Mouse (Mus musculus) gastrocnemius, postnatal 25 days (tissue): ENCODE results near the gene Copz1. TPM values are rescaled to one million over a fixed set of nuclear protein-coding genes. Genes with fewer than 3 reads are reported as not detected.

ENCODE experiments used
- DNase-seq: peaks from one replicate; pipeline ENCODE4 v3.0.0; 2022
- total RNA-seq, 2 experiments: library from RNA; stranded (reverse); gene quantifications; 1 replicate in 1 of 2; 2 replicates in 1 of 2; pipeline ENCODE4 v1.2.3; 2021

Gene Copz1
- total RNA-seq, 2 experiments from 2014 or later: 31.4 to 32.3 TPM

DNA sequence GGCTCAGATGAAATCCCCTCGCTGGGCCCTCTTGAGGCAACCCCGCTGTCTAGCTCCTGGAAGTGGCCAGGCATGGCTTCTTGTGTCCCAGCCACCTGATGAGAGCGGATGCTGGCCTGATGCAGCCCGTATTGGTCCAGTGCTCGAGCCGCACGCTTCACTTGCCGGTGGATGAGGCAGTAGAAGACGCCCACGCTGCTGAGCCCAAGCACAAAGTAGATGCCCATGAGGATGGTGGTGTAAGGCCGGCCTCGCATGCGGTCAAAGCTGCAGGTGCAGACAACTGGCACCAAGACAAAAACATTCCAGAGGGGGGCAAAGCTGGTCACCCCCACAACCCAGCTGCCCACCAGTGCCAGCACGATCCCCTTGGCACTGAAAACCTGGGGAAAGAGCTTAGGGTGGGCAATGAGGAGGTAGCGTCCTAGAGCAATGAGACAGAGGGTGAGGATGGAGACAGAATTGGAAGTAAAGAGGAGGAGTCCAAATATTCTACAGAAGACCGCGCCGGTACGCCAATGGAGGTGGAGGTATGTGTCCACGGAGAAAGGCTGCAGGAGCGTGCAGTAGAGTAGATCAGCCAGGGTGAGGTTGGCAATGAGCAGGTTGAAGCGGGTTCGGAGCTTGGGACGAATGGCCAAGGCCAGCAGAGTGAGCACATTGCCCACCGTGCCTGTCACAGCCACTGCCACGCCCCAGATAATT, 36.5 kb downstream of the Copz1 start:
- no peak for DNase-seq

DNA sequence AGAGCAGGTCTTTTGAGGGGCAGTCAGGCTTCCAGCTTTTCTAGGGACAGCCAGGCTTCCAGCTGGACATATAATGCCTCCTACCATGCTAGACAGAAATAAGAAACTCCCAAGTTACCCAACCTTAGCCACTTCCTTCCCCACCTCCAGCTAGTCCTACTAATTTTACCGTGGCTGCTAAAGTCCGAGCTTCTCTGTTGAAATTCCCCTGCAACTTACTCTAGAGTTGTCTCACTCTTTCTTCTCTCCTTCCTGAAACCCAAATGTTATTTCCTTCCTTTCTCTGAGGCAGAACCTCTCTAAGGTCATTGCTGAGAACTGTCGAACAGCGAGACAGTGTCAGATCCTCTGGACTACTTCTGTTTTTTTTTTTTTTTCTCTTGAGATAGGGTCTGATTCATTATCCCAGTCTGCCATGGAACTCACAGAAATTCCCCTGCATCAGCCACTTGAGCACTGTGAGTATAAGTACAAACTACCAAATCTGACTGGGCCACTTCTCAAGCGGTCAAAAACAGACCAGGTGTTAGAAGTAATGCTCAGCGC, 37.9 kb downstream of the Copz1 start, which contains the start of gene Gpr84:
Gene Gpr84, minus strand, starts transcription at position 248 of the 546 bp plus-strand sequence.
- no peak for DNase-seq

DNA sequence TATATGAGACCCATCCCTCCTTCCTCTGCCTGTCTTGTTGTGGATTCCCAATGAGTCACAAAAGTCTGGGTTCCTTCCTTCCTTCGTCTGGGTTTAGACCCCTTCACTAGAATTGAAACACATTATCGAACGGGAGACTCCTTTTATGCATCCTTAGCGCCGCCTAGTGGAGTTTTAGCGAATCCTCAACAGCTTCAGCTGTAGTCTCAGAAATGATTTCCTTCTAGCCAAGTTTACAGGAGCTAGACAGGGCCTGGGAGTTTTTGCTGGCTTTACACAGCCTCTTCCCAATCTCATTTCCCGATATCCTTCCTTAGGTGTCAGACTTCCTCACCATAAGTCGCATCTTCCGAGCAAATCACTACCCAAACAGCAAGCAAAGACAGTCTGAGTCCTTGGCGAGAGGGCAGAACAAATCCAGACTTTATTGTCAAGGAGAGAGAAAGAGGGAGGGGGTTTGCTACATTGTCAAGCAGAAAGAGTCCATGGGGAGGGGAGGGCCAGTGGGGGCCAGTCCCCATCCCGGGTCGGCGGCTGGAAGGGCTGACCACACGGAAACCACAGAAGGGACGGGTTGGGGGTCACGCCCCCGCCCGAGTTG, 41.1 kb downstream of the Copz1 start:
- DNase-seq: no peak

DNA sequence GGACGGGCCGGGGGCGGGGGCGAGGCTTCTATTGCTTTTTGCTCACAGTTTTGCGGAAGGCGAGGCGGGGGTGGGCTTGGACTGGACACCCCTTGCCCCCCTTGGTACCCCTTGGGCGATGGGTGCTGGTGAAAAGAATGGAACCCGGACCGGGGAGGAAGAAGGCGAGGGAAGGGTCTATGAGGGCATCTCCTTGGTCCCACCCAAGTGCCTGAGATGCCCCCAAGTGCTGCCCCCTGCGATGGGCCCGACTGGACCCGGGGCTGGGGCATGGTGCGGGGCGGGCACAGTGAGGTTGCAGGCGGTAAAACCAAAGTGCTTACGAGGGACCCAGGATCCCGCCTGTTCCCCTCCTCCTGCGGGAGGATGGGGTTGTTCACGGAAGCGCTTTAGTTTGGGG, 41.7 kb downstream of the Copz1 start:
- DNase-seq: no peak

DNA sequence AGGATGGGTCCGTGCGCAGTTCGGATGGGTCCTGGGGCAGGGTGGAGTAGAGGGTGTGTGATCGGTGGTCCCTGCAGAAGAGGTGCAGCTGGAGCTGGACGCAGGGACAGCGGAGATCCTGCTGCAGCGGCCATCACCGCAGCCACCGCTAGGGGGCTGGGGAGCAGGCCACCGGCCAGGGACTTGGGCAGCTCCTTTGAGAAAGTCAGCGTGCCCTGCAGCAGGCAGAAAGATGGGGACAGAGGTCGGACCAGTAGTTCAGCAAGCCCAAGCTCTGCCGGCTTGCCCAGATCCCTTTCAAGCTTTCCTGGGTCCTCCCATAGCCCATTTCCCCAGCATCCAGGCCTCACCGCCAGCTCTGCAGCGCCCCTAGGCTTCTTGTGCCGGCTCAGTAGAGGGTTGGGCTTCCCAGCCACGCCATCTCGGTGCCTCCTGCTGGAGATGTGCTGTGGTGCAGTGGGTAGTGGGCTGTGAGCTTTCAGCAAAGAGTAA, 42.5 kb downstream of the Copz1 start:
- peak; percentile 74 for DNase-seq

DNA sequence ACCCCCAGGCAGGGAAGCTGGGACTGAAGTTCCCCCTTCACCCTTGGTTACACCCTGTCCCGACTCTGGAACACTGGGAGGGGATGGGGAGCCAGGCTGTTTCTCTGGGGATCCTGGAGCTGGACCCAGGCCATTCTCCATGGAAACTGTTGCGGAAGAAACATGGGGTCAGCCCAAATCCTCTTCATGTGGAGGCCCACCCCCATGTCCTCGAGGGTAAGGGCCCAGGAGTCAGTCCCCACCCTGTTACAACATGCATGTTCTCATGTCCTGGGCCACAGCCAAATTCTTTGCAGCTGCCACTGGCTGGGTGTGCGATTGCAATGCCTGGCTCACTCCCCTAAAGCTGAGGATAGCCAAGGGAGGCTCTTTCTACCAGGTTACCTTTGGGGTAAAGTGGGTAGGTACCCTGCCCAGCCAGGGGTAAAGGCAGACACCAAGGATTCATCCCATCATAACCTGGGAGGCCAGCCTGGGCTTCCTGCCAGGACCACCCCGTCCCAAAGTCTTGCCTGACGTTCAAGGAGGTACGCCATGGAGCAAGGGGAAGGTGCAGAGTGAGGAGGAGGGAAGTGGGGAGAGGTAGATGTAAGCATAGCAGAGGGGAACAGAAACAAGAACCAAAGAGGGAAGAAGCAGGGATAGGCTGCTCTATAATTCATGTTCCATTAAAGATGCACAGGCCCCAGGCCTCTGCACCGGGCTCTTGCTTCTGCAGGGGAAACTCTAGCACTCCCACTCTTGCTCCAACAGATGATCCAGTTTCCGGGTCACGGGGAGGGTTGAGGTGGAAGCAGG, 43.7 kb downstream of the Copz1 start:
- peak; percentile 82 for DNase-seq

DNA sequence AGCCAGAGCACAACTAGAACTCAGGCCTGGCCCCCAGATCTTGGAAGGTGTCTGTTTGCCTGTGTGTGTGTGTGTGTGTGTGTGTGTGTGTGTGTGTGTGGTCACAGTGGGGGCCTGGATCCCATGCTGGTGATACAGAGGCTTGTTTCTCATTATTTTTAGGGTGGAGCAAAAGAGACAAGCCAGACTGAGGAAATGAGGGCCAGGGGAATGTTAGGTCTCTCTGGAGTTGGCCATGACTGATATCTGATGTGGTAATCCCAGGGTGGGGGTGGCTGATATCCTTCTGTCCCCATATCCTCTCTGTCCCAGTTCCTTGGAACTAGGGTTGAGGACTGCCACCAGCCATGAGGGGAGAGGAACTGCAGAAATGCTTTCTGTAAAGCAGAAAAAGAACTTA, 44.6 kb downstream of the Copz1 start:
- no peak for DNase-seq

DNA sequence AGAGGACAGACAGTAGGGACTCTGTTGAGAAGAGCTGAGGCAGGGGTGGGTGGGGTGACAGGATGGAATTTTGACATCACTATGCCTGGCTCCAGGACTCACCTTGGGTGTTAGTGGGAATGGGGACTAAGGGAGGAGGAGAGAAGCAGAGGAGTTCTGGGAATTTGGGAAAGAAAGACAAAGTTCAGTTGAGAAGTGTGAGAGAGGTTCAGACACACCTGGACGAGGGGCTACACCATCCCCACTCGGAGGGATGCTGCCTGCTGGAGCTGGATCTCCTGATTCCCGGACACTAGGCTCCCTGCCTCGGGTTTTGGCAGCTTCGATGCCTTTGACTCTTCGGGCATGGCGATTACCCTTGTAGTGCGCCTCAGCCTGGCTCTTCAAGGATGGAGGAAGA, 45.2 kb downstream of the Copz1 start:
- no peak for DNase-seq

DNA sequence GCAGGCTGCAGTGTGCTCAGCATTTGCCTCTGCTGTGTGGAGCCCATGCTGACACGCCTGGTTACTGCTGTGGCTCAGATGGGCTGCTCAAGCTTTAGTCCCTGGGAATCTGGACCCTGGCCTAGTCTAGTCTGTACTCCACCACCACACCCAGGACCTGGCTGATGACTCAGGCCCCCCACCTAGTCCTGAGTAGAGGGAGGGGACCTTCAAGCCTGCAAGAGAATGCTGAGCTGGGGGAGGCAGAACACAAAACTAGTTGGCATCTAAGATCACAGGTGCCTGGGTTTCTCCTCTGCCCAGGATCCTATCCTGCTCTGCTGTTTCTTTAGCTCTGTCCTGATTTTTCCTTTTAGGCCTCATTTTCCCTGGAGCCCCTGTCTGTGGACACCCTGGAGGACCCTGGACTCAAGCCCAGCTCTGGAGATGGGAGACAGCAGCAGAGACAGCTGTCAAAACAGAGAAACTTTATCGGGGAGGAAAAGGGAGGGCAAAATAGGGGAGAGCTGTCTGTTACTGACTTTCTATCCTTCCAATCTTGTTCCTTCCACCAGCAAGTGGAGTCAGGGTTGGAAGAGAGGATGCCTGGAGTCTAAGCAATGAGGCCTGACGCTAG, 45.8 kb downstream of the Copz1 start:
- peak; percentile 54 for DNase-seq

DNA sequence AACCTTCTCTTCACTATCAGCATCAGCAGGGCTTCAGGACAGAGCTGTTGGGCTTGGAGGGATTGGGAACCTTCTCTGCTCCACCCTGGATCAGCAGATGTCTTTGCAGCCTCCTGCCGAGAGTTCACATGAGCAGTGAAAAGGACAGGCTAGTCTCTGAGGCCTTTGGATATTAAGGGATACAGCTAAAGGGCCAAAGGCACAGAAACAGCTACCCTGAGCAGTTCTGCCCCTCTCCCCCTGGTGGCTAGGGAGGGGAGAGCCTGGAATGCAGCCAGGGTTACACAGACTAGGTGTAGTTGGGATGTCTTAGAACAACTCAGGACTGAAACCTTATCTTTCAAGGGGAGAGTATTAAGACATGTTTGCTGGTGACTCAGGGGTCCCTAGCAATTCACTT, 48.6 kb downstream of the Copz1 start:
- DNase-seq: no peak

DNA sequence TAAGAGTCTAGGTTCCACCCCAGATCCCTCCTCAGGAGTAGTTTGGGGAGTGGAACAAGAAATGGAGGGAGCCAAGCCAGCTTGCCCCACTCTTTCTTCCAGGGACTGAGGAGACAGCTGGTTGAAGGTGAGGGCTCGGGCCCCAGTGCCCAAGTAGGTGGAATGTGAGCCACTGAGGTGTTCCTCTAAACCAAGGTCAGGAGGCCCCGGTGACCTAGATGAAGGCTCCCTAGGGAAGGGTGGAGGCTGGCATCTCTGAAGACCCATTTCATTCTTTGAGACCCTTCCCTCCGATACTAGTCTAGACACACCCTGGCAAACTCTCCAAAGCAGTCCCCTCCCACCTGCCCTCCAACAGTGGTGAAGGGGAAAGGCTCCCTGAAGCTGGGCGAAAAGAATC, 49.9 kb downstream of the Copz1 start:
- no peak for DNase-seq

DNA sequence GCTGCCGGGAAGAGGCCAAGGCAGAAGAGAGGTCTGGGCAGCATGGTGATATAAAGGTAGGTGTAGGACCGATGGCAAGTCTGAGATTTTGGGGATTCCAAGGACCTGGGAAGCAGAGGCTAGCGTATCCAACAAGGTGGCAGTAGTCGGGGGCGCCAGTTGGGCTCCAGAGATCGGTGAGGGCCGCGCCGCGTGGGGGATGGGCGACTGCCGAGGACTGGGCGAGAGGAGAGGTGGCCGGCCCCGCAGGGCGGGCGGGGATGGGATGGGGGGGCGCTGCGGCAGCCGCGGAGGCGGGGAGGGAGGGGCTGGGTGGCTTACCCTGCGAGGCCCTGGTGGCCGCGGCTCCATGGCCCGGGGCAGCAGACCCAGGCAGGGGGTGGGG, 50.5 kb downstream of the Copz1 start:
- no peak for DNase-seq

DNA sequence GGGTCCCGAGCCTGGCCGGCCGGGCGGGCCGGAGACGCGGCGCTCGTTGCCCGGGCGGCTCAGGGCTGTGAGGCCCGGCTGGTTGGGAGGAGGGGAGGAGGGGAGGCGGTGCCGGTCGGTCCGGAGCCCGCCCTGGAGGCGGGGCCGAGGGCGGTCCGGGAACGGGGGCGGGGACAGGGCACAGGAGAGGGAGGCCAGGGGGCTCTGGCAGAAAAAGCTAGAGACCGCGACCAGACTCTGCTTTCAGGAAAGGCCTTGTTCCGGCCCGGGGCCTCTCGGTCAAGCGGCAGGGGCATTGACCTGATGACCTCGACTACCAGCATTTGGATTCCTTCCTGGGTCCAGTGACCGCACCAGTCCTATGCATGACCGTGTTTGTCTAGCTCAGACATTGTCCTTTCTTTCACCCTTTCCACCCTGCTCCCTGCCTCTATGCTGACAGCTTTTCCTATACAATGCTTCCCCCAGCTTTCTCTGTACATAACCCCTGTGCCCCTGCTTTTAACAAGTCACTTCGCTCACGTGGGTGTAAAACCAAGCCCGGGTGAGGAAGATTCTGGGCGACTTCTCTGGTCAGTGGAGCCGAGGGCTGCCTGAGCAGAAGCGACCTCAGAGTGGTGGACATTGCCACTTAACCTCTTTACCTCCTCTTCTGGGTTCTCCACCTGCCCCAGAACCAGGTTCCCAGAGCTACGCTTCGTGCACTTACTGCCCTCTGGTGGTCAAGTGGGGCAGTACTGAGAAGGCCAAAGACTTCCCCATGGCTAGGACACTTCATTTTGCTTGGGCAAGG, 51.1 kb downstream of the Copz1 start:
- peak; percentile 89 for DNase-seq

DNA sequence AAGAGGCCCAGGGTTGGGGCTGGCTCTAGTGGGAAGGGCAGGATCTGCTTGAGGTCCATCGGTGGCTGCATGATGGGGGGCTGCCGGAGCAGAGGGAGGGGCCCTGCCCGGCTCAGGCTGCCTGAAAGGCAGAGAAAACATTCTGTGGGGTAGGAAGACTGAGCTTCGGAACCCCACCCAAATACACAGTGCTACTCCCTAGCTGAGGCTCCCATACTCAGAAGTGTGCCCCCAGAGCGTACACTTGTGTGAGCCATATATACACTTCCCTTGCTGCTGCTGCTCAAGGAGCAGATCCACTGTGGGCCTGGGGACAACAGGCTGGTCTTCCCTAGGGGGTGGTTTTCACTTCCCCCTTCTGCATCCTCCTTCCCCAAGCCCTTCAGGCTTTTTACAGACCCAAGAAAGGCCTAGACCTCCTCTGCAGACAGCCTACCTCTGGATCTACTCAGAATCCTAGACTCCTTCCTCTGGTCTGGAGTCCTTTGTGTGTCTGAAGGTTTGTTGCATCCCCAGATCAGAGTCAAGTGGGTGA, 60.6 kb downstream of the Copz1 start:
- DNase-seq: no peak

DNA sequence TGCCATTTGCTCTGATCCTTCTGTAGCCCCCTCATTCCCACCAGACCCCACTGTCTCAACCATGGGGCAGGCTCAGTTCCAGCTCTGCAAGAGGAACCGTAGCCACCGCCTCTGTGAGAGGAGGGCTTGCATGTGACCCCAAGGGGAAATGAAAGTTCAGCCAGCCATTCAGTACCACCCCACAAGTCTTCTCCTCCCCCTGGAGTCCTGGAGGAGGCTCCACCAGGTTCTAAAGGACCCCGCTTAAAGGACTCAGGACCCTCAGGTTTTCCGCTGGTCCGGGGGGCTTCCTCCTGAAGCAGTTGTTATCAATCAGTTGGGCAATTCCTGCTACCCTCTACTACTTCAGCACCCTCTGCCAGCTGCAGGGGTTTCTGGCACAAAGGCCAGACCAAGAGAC, 61.2 kb downstream of the Copz1 start:
- DNase-seq: no peak

DNA sequence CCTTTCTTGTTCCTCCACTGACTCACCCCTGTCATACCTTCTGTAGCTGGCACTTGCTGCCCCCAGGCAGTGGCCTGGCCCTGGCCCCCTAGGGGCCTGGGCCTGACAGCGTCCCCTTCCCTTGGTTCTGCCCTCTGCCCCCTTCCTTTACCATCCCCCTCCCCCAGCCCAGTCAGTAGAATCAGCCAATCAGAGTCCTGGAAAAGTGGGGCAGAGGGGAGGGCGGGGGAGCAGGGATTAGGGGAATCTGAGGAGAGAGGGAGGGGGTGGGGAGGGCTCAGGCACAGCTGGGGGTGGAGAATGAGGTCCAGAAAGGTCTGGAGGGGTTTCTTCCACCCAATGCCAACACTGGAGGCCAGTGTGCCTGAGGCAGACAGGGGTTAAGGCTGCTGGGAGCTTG, 61.7 kb downstream of the Copz1 start:
- DNase-seq: no peak

DNA sequence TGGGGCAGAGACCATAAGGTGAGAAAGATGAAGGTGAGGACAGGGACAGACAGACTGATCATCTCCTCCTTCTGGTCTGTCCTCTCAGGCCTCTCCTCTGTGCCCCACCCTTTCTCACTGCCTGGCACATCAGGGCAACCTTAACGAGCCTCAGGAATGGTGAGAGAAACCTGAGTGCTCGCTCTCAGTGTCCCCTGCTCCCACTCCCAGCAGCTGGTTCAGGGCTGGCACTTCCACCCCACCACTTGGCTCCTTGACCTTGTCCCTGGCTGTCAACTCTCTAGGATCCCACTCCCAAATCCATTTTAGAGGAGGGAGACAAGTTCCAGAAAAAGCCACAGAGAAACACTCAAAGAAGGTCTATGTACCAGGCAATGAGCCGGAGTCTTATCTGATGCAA, 62.5 kb downstream of the Copz1 start:
- DNase-seq: no peak

DNA sequence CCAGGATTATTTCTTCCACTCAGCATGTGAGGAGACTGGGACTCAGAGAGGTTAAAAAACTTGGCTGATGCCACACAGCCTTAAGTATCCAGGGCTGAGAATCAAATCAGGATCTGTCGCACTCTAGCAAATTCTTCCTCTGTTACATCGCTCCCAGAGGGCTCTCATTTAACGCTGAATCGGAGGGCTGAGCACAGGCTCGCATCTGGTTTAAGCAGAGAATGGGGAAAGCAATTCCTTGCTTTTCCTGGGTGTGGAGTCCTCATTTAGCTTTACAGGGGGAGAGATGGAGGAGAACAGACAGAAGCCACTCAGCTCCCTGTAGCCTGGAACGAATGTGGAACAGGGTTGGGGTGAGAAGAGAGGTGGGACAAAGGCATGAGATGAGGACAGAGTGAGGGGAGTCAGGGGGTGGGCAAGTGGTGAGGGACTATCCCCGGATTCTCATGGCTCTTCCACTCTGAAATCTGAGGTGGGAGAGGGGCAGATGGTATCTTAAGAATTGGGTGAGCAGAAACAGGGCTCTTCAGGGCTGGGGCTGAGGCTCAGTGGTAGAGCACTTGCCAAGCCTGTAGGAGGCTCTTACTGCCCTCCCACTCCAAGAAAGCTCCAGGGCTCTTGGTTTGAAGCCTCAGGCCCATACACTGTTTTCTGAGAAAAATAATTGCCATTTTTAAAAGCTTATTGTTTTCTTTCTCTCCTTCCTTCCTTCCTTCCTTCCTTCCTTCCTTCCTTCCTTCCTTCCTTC, 63.1 kb downstream of the Copz1 start:
- DNase-seq: no peak

DNA sequence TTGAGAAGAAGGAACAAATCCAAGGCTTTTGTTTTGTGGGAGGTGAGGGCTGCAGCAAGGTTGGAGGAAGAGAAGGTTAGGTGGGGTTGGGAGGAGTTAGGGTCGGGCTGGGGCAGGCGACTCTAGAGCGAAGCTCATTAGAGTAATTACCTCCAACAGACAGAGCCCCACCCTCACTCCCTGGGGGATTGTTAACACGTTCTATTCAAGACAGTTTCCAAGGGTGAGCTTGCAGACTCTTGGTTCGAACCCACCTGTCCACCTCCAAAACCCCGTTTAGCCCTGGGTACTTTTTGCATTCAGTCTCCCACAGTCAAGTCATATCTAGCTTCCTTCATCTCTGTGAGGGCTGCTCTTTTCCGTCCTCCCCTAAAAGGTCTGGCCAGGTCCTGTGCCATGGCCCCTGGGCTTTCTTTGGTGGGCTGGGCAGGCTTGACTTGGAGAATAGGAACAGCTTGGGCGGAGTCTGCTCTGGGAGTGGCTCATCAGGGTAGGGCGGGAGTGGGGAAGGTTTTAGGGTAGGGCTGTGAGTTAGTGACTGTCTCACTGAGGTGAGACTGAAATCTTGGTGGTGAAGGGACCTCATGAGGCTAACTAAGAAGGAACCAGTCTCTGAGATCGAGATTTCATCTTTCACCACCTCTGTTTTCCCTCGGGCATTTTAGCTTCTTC, 64.6 kb downstream of the Copz1 start:
- DNase-seq: no peak

DNA sequence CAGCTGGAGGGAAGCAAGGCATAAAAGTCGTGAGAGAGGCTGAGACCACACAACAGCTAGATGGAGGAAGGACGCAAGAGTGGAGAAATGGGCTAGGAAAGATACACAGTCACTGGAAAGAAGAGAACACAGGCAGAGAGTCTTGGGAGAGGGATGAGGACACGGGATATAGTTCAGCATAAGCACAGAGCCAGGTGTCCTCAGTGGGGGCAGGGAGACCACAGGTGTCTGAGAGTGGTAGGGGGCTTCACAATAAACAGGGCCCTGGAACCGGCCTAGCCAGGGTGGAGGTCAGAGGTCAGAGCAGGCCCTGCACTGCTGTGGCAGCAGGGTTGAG, 66.3 kb downstream of the Copz1 start:
- DNase-seq: no peak
